Mouse (Mus musculus): ENCODE data around the gene Cenpn. TPM values are rescaled to one million over a fixed set of nuclear protein-coding genes. Genes with fewer than 3 reads are reported as not detected.

Gene Cenpn
- polyA plus RNA-seq, 1 experiment from 2014 or later = 13.5 TPM

GRCm38 (mm10) chr8:116978052-116978451 is 56.5 kb downstream of the Cenpn start:
- Histone ChIP-seq H3K9ac (replicated peaks; ENCODE audit: low read depth, low read length) (peak overlapping the region; percentile 57), H3K4me3 (replicated peaks; ENCODE audit: low read length) (peak overlapping the region; percentile 81), H3K27me3 (replicated peaks; ENCODE audit: control insufficient read depth, insufficient read depth, low read length) (no peaks in the 10 kb centered on the region), H3K36me3 (ENCODE audit: control insufficient read depth, insufficient read depth) (no peaks in the 10 kb centered on the region), H3K9me3 (ENCODE audit: control insufficient read depth, low read length) (no peaks in the 10 kb centered on the region), H3K4me1 (replicated peaks; ENCODE audit: control insufficient read depth, insufficient read depth, low read length) (peaks cover 6% of the 10 kb centered on the region), H3K4me2 (ENCODE audit: low read length) (peak overlapping the region; percentile 82), H3K27ac (ENCODE audit: low read length) (no peak overlapping the region)
- ATAC-seq = no peak
- 26% methylated on average over 8 of the region's 8 CpGs for WGBS

GRCm38 (mm10) chr8:116978631-116979256 is 57.2 kb downstream of the Cenpn start, which contains the start of gene 1700030J22Rik:
Gene 1700030J22Rik, minus strand, starts transcription at chr8:116978959.
- peak within 1 kb of the TSS; percentile 82 for H3K4me2 ChIP-seq (ENCODE audit: low read length)
- ATAC-seq = peak; percentile 99
- H3K36me3 ChIP-seq (ENCODE audit: control insufficient read depth, insufficient read depth) = no peaks in the 10 kb centered on the region
- WGBS = under 1% methylated on average over 46 of the region's 46 CpGs
- peak within 1 kb of the TSS; percentile 81 for H3K4me3 ChIP-seq (replicated peaks; ENCODE audit: low read length)
- H3K27ac ChIP-seq (ENCODE audit: low read length) = peak within 1 kb of the TSS; percentile 34; the same call in 1 of the 2 replicates
- H3K27me3 ChIP-seq (replicated peaks; ENCODE audit: control insufficient read depth, insufficient read depth, low read length) = no peaks in the 10 kb centered on the region
- peaks cover 6% of the 10 kb centered on the region for H3K4me1 ChIP-seq (replicated peaks; ENCODE audit: control insufficient read depth, insufficient read depth, low read length)
- H3K9ac ChIP-seq (replicated peaks; ENCODE audit: low read depth, low read length) = peak within 1 kb of the TSS; percentile 57
- H3K9me3 ChIP-seq (ENCODE audit: control insufficient read depth, low read length) = no peaks in the 10 kb centered on the region

GRCm38 (mm10) chr8:116980117-116980516 is 58.6 kb downstream of the Cenpn start:
- Histone ChIP-seq H3K9ac (replicated peaks; ENCODE audit: low read depth, low read length) (no peak overlapping the region), H3K27me3 (replicated peaks; ENCODE audit: control insufficient read depth, insufficient read depth, low read length) (no peaks in the 10 kb centered on the region), H3K4me2 (ENCODE audit: low read length) (no peak overlapping the region), H3K9me3 (ENCODE audit: control insufficient read depth, low read length) (no peaks in the 10 kb centered on the region), H3K4me1 (replicated peaks; ENCODE audit: control insufficient read depth, insufficient read depth, low read length) (peaks cover 6% of the 10 kb centered on the region), H3K4me3 (replicated peaks; ENCODE audit: low read length) (no peak overlapping the region), H3K27ac (ENCODE audit: low read length) (no peak overlapping the region), H3K36me3 (ENCODE audit: control insufficient read depth, insufficient read depth) (no peaks in the 10 kb centered on the region)
- 14% methylated on average over 4 of the region's 4 CpGs for WGBS
- no peak for ATAC-seq

GRCm38 (mm10) chr8:116989842-116990241 is 68.3 kb downstream of the Cenpn start:
- H3K9ac ChIP-seq (replicated peaks; ENCODE audit: low read depth, low read length) = no peak overlapping the region
- H3K4me1 ChIP-seq (replicated peaks; ENCODE audit: control insufficient read depth, insufficient read depth, low read length) = peaks cover 14% of the 10 kb centered on the region
- 94% methylated on average over 3 of the region's 3 CpGs for WGBS
- no peak overlapping the region for H3K4me2 ChIP-seq (ENCODE audit: low read length)
- no peak overlapping the region for H3K4me3 ChIP-seq (replicated peaks; ENCODE audit: low read length)
- no peaks in the 10 kb centered on the region for H3K27me3 ChIP-seq (replicated peaks; ENCODE audit: control insufficient read depth, insufficient read depth, low read length)
- no peaks in the 10 kb centered on the region for H3K36me3 ChIP-seq (ENCODE audit: control insufficient read depth, insufficient read depth)
- H3K9me3 ChIP-seq (ENCODE audit: control insufficient read depth, low read length) = no peaks in the 10 kb centered on the region
- no peak for ATAC-seq
- H3K27ac ChIP-seq (ENCODE audit: low read length) = no peak overlapping the region

Other genes starting within 250 kb of the Cenpn start
- 8.6 and 8.9 TPM in 2 replicates for gene Cdyl2, start 188.7 kb upstream of the Cenpn start, polyA plus RNA-seq (2015; fragmentation: Nextera tagmentation; extraction: Ambion mirVana)
- 28.6 and 30.8 TPM in 2 replicates for gene Cmc2, start 275 bp upstream of the Cenpn start, polyA plus RNA-seq (2015; fragmentation: Nextera tagmentation; extraction: Ambion mirVana)
- gene Atmin, start 21.7 kb downstream of the Cenpn start, polyA plus RNA-seq (2015; fragmentation: Nextera tagmentation; extraction: Ambion mirVana) = 17.6 and 19.1 TPM in 2 replicates
- 6.1 and 6.8 TPM in 2 replicates for gene 1700030J22Rik, start 57.2 kb downstream of the Cenpn start, polyA plus RNA-seq (2015; fragmentation: Nextera tagmentation; extraction: Ambion mirVana)
- gene Gcsh, start 71.8 kb downstream of the Cenpn start, polyA plus RNA-seq (2015; fragmentation: Nextera tagmentation; extraction: Ambion mirVana) = 75.4 and 81.4 TPM in 2 replicates
- gene Pkd1l2, start 160.7 kb downstream of the Cenpn start, polyA plus RNA-seq (2015; fragmentation: Nextera tagmentation; extraction: Ambion mirVana) = not detected in 2 replicates
- 0.11 TPM in 1 of 2 replicates, not detected in the other for gene Bco1, start 174.1 kb downstream of the Cenpn start, polyA plus RNA-seq (2015; fragmentation: Nextera tagmentation; extraction: Ambion mirVana)
- gene Gan, start 236.4 kb downstream of the Cenpn start, polyA plus RNA-seq (2015; fragmentation: Nextera tagmentation; extraction: Ambion mirVana) = 3.5 and 3.7 TPM in 2 replicates